Mouse (Mus musculus) midbrain, embryonic 16.5 days (tissue): ENCODE measurements at regions not wholly inside any gene's neighbourhood (a gene's known extent, or its start where the extent isn't known, plus 50 kb on each side); places are given as distances from the start of the nearest gene placed in this dataset.

Source experiments
- ATAC-seq: fragments of 200-750 bp; cut with Nextera tagmentation; 2 replicates; pipeline ENCODE4 v1.8.0; 2017; ENCODE audit warnings: moderate TSS enrichment
- H3K27ac ChIP-seq: fragments of 300-500 bp; sonication (generic); 2 replicates; pipeline ENCODE4 v1.5.1; 2014; ENCODE audit warnings: mild to moderate bottlenecking, low read length, mixed read lengths
- H3K27me3 ChIP-seq: fragments of 300-500 bp; sonication (generic); 2 replicates; pipeline ENCODE4 v1.6.1; 2014; ENCODE audit warnings: low read depth, low read length, mixed read lengths; ENCODE audit not compliant: control insufficient read depth, insufficient read depth
- H3K36me3 ChIP-seq: fragments of 300-500 bp; sonication (generic); 2 replicates; pipeline ENCODE4 v1.6.1; 2014; ENCODE audit warnings: mild to moderate bottlenecking, low read length, moderate library complexity, mixed read lengths; ENCODE audit not compliant: control insufficient read depth, insufficient read depth
- H3K4me1 ChIP-seq: fragments of 300-500 bp; sonication (generic); 2 replicates; pipeline ENCODE4 v1.6.1; 2014; ENCODE audit warnings: mild to moderate bottlenecking, low read length, mixed read lengths; ENCODE audit not compliant: control insufficient read depth, insufficient read depth
- H3K4me2 ChIP-seq: fragments of 300-500 bp; sonication (generic); 2 replicates; pipeline ENCODE4 v1.6.1; 2014; ENCODE audit warnings: mild to moderate bottlenecking, low read length, mixed read lengths
- H3K4me3 ChIP-seq: fragments of 300-500 bp; sonication (generic); 2 replicates; pipeline ENCODE4 v1.5.1; 2014; ENCODE audit warnings: low read depth, mild to moderate bottlenecking, low read length, moderate library complexity, mixed read lengths
- H3K9ac ChIP-seq: fragments of 300-500 bp; sonication (generic); 2 replicates; pipeline ENCODE4 v1.6.1; 2014; ENCODE audit warnings: low read depth, low read length, mixed read lengths
- H3K9me3 ChIP-seq: fragments of 300-500 bp; sonication (generic); replicated peaks from 2 replicates; pipeline ENCODE4 v1.6.1; 2014; ENCODE audit warnings: mild to moderate bottlenecking, low read length, mixed read lengths; ENCODE audit not compliant: control insufficient read depth, poor library complexity, severe bottlenecking
- WGBS: fragments of 180-500 bp; shearing (Covaris S2); extraction: QIAGEN DNeasy Blood & Tissue Kit; methylation state at CpG from one replicate; pipeline ENCODE4 v1.1.7; 2014; 5-methylcytosine and 5-hydroxymethylcytosine counted together

DNA sequence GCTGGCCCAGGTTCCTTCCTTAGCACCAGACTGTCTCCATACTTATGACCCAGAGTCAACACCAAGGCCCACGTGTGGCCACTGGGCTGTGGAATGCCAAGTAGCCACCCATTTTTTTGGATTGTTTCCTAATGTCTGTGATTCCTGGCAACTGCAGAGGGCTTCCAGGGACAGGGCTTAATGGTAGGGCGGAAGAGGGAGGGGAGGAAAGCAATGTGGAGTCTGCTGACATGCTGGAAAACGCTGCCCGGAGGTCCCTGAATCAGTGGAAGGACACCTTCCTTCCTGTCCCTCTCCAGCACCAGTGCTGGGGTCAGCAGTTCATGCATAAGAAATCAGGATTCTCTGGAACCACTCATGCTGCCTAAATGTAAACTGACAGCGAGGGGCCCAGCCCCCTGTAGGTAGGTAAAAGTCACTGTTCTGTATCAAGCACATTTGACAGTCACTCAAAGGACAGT lies 90.8 kb downstream of the Iyd start:
- H3K27me3 ChIP-seq, result no peaks in the 10 kb centered on the region
- no peak overlapping the region for H3K4me2 ChIP-seq
- H3K27ac ChIP-seq, result no peak overlapping the region
- no peak for ATAC-seq
- H3K4me1 ChIP-seq, result no peaks in the 10 kb centered on the region
- H3K4me3 ChIP-seq, result no peak overlapping the region
- H3K9ac ChIP-seq, result no peak overlapping the region
- no peaks in the 10 kb centered on the region for H3K9me3 ChIP-seq
- WGBS, result 58% methylated on average over 5 of the region's 5 CpGs
- no peaks in the 10 kb centered on the region for H3K36me3 ChIP-seq

DNA sequence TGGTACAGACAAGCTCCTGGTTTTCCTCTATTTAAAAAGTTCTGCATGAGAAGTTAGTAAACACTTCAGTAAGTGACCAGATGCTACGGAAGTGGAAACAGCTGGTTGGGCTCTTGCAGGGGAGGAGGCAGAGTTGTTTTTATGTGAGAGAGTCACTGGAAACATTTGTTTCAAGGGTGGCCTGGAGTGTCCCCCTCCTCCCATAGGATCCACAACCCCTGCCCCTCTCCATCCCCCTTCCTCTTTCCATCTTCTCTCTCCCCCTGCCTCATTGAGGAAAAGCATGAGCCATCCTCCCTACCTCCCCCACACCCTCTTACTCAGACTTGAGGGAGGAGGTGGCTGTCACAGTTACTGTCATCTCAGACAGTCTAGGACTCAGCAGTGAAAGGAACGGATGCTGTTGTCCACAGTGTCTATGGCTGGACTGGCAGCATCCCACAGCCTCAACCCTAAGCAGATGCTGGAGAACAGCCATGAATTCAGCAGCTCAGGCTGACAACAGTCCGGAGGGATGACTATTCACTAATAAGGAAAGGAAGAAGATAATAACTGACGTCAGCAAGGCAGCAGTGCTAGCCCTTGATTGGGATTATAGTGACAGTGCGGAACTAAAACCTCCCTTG lies 93.9 kb downstream of the Iyd start:
- Histone ChIP-seq H3K4me1 (no peaks in the 10 kb centered on the region), H3K4me3 (no peak overlapping the region), H3K36me3 (no peaks in the 10 kb centered on the region), H3K9me3 (no peaks in the 10 kb centered on the region), H3K4me2 (no peak overlapping the region), H3K9ac (no peak overlapping the region), H3K27me3 (no peaks in the 10 kb centered on the region), H3K27ac (no peak overlapping the region)
- WGBS, result 44% methylated on average over 5 of the region's 5 CpGs
- ATAC-seq, result peak; percentile 51

DNA sequence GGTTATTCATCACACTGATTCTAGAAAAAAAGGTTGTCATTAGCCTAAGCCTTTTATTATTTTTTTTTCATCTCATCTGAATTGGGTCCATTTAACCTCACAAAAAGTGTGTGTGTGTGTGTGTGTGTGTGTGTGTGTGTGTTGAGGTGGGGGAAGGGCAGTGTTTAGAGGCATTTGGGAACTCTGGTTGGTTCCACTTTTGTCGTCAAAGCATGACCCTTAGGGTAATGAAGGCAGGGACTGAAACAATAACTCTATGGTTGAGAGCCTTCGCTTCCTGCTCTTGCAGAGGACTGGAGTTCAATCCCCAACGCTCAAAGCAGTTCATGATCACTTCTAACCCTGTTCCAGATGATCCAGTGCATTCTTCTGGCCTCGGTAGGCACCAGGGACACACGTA lies 96.1 kb upstream of the Plekhg1 start:
- 71% methylated on average over 5 of the region's 5 CpGs for WGBS
- Histone ChIP-seq H3K27me3 (no peaks in the 10 kb centered on the region), H3K9ac (no peak overlapping the region), H3K9me3 (no peaks in the 10 kb centered on the region), H3K27ac (no peak overlapping the region), H3K36me3 (no peaks in the 10 kb centered on the region), H3K4me2 (no peak overlapping the region), H3K4me1 (no peaks in the 10 kb centered on the region), H3K4me3 (no peak overlapping the region)
- no peak for ATAC-seq

DNA sequence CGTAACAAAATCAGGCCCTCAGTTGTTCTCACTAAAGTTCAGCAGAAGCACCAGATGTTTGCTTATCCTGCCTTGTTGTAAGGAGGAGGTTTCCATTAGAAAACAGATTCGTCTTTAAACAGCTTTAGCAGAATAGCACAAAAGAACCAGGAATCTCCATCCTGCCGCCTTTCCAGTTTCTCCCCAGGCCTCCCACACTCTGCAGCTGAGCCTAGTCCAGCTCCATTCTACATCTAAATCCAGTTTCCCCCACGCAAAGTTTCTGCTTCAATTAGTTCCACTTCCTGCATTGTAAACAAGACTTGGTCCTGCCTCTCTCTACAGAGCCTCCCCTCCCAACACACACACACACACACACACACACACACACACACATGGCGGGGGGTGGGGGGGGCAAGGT lies 95.1 kb upstream of the Plekhg1 start:
- no peak for ATAC-seq
- H3K27me3 ChIP-seq, result no peaks in the 10 kb centered on the region
- no peak overlapping the region for H3K27ac ChIP-seq
- no peaks in the 10 kb centered on the region for H3K9me3 ChIP-seq
- no peak overlapping the region for H3K9ac ChIP-seq
- H3K36me3 ChIP-seq, result no peaks in the 10 kb centered on the region
- H3K4me3 ChIP-seq, result no peak overlapping the region
- no peak overlapping the region for H3K4me2 ChIP-seq
- no peaks in the 10 kb centered on the region for H3K4me1 ChIP-seq
- 51% methylated on average over 5 of the region's 5 CpGs for WGBS

DNA sequence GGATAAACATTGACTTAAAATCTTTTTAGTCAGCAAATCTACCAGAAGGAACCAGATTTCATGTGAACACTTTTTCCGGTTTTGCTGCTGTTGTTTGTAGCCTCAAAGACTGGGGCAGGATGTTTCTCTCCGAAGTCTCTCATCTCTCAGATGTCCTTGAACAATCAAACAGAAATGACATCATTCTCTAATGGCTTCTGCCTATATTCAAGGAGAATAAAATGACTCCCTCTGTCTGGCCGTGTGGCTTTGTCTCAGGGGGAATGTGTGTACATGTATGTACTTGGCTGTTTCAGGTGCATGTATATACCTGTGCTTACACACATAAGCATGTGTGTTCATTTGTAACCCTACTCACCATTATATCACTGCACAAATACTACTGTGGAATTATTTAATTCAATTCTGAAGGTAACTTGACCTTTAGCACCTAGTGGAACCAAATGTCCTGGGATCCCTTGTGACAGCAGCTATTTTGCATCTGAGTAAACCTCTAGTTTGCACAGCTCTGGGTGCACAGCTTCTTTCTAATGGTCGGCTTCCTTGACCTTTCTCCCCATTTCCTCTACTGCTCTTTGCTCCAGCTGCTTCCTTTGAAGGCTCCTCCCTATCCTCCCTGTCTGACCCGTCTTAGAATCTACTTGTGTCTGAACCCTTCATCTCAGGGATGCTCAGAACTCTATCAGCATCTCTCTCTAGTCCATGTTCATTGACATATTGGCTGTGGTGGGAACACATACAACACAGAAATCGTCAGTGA lies 93.8 kb upstream of the Plekhg1 start:
- ATAC-seq, result no peak
- Histone ChIP-seq H3K27me3 (no peaks in the 10 kb centered on the region), H3K4me3 (no peak overlapping the region), H3K4me2 (no peak overlapping the region), H3K4me1 (no peaks in the 10 kb centered on the region), H3K9ac (no peak overlapping the region), H3K9me3 (no peaks in the 10 kb centered on the region), H3K27ac (no peak overlapping the region), H3K36me3 (no peaks in the 10 kb centered on the region)
- 76% methylated on average over 6 of the region's 6 CpGs for WGBS

DNA sequence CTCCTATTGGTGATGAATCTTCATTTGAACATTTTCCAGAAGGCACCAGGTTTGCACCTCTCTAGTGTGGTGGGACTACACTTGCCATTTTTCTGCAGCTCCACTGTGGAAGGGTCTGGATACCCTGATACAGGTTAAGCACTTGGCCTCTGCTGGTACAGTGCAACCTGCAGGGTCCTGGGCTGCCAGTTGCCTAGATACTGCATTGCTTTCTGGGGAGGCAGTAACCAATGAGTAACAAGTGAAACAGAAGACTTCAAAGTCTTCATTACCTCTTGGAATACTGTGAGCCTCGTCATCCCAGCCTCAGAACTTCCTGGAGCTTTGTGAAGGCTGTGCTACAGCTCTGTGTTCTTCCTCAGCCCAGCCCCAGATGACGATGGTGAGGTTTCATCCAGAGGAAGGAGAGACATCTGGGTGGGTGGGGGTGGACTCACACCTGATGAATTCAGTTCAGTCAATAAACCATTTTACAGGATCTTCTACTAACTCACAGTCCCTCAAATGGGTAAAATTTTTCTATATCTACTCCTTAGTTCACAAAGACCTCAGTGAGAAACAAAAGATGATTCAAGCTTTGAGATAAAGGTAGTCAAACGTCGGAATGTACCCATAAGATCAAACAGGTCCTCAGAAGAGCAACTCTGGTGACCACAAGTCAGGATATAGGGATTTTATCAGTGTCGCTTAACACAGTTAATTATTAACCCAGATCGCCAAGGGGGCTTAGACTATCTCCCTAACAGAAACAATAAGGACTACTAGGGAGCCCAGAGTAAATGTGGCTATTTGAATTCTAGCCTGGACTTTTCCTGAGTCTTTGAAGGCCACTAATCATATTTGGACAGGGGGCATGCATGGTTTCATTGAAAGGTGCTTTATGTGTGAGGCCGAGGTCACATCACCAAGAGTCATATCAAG lies 92.1 kb upstream of the Plekhg1 start:
- Histone ChIP-seq H3K27me3 (no peaks in the 10 kb centered on the region), H3K4me1 (no peaks in the 10 kb centered on the region), H3K36me3 (no peaks in the 10 kb centered on the region), H3K4me3 (no peak overlapping the region), H3K27ac (no peak overlapping the region), H3K9me3 (no peaks in the 10 kb centered on the region), H3K4me2 (no peak overlapping the region), H3K9ac (no peak overlapping the region)
- no peak for ATAC-seq
- WGBS, result 80% methylated on average over 7 of the region's 7 CpGs

DNA sequence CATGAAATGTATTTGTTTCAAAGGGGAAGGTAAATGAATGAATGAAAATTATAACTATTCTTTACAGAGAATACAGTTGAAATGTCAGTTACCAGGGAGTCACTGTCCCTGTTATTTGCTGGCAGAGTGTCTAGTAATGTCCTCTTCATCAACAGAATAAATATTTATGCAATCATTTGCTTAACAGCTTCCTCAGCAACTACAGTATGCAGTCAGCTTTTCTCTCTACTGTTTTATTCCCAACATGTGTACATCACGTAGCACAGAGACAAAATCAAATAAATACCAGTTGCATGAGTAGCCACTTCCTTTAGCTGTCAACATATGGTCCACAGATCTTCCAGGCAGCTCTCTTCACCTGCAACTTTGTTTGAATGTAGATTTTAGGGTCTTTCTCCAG lies 90.2 kb upstream of the Plekhg1 start:
- Histone ChIP-seq H3K9me3 (no peaks in the 10 kb centered on the region), H3K27ac (no peak overlapping the region), H3K4me2 (no peak overlapping the region), H3K4me1 (no peaks in the 10 kb centered on the region), H3K36me3 (no peaks in the 10 kb centered on the region), H3K27me3 (no peaks in the 10 kb centered on the region), H3K4me3 (no peak overlapping the region), H3K9ac (no peak overlapping the region)
- no peak for ATAC-seq
- 58% methylated on average over 1 of the region's 1 CpGs for WGBS

DNA sequence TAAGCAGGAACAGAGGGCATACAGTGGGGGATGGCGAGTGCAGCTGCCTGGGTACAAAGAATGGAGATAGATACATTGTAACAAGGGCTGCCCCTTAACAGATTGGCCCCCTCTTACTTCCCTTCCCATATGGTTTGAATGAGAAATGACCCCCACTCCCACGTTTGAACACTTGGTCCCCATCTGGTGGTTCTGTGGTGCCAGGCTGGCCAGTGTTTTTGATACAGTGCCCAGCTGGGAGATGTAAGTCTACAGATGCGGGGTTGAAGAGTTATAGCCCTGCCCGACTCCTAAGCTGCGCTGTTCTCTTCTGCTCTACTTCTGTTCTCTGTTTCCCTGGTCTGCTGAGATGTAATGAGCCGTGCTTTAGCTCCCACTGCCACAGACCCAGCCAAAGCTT lies 89.6 kb upstream of the Plekhg1 start:
- 79% methylated on average over 6 of the region's 6 CpGs for WGBS

DNA sequence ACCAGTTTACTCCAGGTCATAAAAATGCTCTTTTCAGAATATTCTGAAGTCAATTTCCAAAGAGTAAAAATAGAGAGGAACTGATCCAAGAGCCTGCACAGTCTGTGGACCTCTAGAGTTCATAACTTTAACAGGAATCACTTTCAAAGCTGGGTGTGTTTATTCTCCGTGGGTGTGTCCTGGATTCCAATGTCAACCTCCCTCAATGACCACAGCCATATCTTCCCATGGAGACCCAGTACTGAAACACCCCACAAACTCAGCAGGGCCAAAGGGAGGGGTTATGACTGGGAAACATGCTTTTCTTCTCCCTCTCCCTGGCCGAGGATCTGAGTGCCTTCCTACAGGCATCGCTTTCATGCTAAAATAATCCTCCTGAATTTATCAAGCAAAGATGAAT lies 87.6 kb upstream of the Plekhg1 start:
- Histone ChIP-seq H3K9me3 (no peaks in the 10 kb centered on the region), H3K4me1 (no peaks in the 10 kb centered on the region), H3K27ac (no peak overlapping the region), H3K4me3 (no peak overlapping the region), H3K36me3 (no peaks in the 10 kb centered on the region), H3K27me3 (no peaks in the 10 kb centered on the region), H3K9ac (no peak overlapping the region), H3K4me2 (no peak overlapping the region)
- WGBS, result 82% methylated on average over 3 of the region's 3 CpGs
- ATAC-seq, result no peak

More for the DNA sequence above, 89.6 kb upstream of the Plekhg1 start:
- no peak overlapping the region for H3K9ac ChIP-seq
- H3K4me1 ChIP-seq, result no peaks in the 10 kb centered on the region
- no peak overlapping the region for H3K27ac ChIP-seq
- H3K36me3 ChIP-seq, result no peaks in the 10 kb centered on the region
- H3K4me3 ChIP-seq, result no peak overlapping the region
- H3K4me2 ChIP-seq, result no peak overlapping the region
- no peak for ATAC-seq
- no peaks in the 10 kb centered on the region for H3K9me3 ChIP-seq
- H3K27me3 ChIP-seq, result no peaks in the 10 kb centered on the region
